Comparison of ENCODE assay signal across 6 mouse cellular contexts in genomic region chr4:146739775-146740174, GRCm38 (mm10).
A peak's percentile ranks its signal among the peaks of the same experiment; 100 is the strongest.
DNase-seq lines count a peak whose midpoint lies in the region; ATAC-seq and TF ChIP-seq lines count a peak whose summit lies in the region.
"Not testable (repeated sequence)": the region's sequence is repeated elsewhere in the genome, so short reads cannot be mapped to it uniquely, and the experiment has no call there.

No protein-coding gene starts in this region.

- not testable (repeated sequence) for H3K9ac ChIP-seq in forebrain, embryonic 11.5 days (ENCODE audit: low read length); limb, embryonic 11.5 days (ENCODE audit: low read length); liver, postnatal 0 days (replicated peaks); midbrain, embryonic 11.5 days (ENCODE audit: low read length)

- H3K27ac ChIP-seq in forebrain, embryonic 11.5 days (ENCODE audit: low read depth, low read length); heart, embryonic 10.5 days; limb, embryonic 11.5 days (replicated peaks; ENCODE audit: low read depth, low read length); liver, postnatal 0 days (ENCODE audit: low read depth); midbrain, embryonic 11.5 days (ENCODE audit: low read depth, low read length): not testable (repeated sequence)

- not testable (repeated sequence) for H3K27me3 ChIP-seq in forebrain, embryonic 11.5 days (ENCODE audit: control insufficient read depth, insufficient read depth, low read length); heart, embryonic 10.5 days (ENCODE audit: insufficient read depth, poor library complexity, severe bottlenecking); limb, embryonic 11.5 days (ENCODE audit: control insufficient read depth, insufficient read depth, low read length); liver, postnatal 0 days (ENCODE audit: insufficient read depth, low read length); midbrain, embryonic 11.5 days (ENCODE audit: control insufficient read depth, insufficient read depth, low read length)

- not testable (repeated sequence) for H3K4me2 ChIP-seq in forebrain, embryonic 11.5 days (ENCODE audit: low read depth, low read length, severe bottlenecking); limb, embryonic 11.5 days (ENCODE audit: low read depth, severe bottlenecking); liver, postnatal 0 days (ENCODE audit: low read depth, low read length); midbrain, embryonic 11.5 days

- TF ChIP-seq CTCF in liver, postnatal 0 days (IDR thresholded peaks at IDR 0.05; ENCODE audit: low read depth), result not testable (repeated sequence)

- not testable (repeated sequence) for ATAC-seq in forebrain, embryonic 11.5 days (replicated peaks; ENCODE audit: low FRiP score); limb, embryonic 11.5 days (ENCODE audit: insufficient number of reproducible peaks, low FRiP score, low TSS enrichment, low read depth); liver, postnatal 0 days; midbrain, embryonic 11.5 days (ENCODE audit: low FRiP score)

- WGBS in forebrain, embryonic 11.5 days, result 87% methylated on average over 2 of the region's 2 CpGs
- whole genome bisulfite sequencing in heart, embryonic 10.5 days, result 88% methylated on average over 2 of the region's 2 CpGs
- WGBS in limb, embryonic 11.5 days, result 92% methylated on average over 2 of the region's 2 CpGs
- 80% methylated on average over 2 of the region's 2 CpGs for WGBS in liver, postnatal 0 days (ENCODE audit: insufficient replicate concordance)
- 96% methylated on average over 2 of the region's 2 CpGs for WGBS in midbrain, embryonic 11.5 days

- TF ChIP-seq EP300 in liver, postnatal 0 days (IDR thresholded peaks at IDR 0.05; ENCODE audit: low read depth), result not testable (repeated sequence)

- H3K4me1 ChIP-seq in forebrain, embryonic 11.5 days (replicated peaks; ENCODE audit: control insufficient read depth, insufficient read depth, low read length); heart, embryonic 10.5 days; limb, embryonic 11.5 days (ENCODE audit: control insufficient read depth, insufficient read depth, low read length); liver, postnatal 0 days (ENCODE audit: insufficient read depth); midbrain, embryonic 11.5 days (ENCODE audit: control insufficient read depth, insufficient read depth, low read length): not testable (repeated sequence)

- peaks cover 24% of the 10 kb centered on the region for H3K9me3 ChIP-seq in forebrain, embryonic 11.5 days (ENCODE audit: control insufficient read depth, low read length)
- peaks cover 35% of the 10 kb centered on the region for H3K9me3 ChIP-seq in heart, embryonic 10.5 days
- H3K9me3 ChIP-seq in limb, embryonic 11.5 days (ENCODE audit: control insufficient read depth, low read length); liver, postnatal 0 days (ENCODE audit: low read length): not testable (repeated sequence)
- H3K9me3 ChIP-seq in midbrain, embryonic 11.5 days (ENCODE audit: control insufficient read depth, low read length), result peaks cover 30% of the 10 kb centered on the region

- H3K36me3 ChIP-seq in forebrain, embryonic 11.5 days (ENCODE audit: control insufficient read depth, insufficient read depth, low read length); heart, embryonic 10.5 days; limb, embryonic 11.5 days (ENCODE audit: control insufficient read depth, insufficient read depth, low read length); liver, postnatal 0 days (replicated peaks; ENCODE audit: insufficient read depth, low read length); midbrain, embryonic 11.5 days (ENCODE audit: control insufficient read depth, insufficient read depth, low read length): not testable (repeated sequence)

- not testable (repeated sequence) for H3K4me3 ChIP-seq in forebrain, embryonic 11.5 days (ENCODE audit: low read depth, low read length); heart, embryonic 10.5 days; limb, embryonic 11.5 days (ENCODE audit: low read depth, low read length); liver, postnatal 0 days (ENCODE audit: low read depth, low read length); midbrain, embryonic 11.5 days (ENCODE audit: low read depth, low read length)

- peak; percentile 1 for DNase-seq in NIH3T3 (ENCODE audit: low read depth)
- DNase-seq in forebrain, embryonic 11.5 days (ENCODE audit: low spot score), result peak; percentile 50
- DNase-seq in heart, embryonic 10.5 days (ENCODE audit: low spot score), result peak; percentile 77
- peak; percentile 18 for DNase-seq in limb, embryonic 11.5 days (ENCODE audit: low spot score)
- DNase-seq in liver, postnatal 0 days, result peak; percentile 12
- peak; percentile 60 for DNase-seq in midbrain, embryonic 11.5 days (ENCODE audit: low spot score, missing footprints)

Comparison
In these comparisons a context has a peak if more than half of its experiments do, and no peak if none do; other contexts are left out.
1. DNase-seq: peak in every context shown above with its lines; median percentile 77 in heart, embryonic 10.5 days; 60 in midbrain, embryonic 11.5 days; 50 in forebrain, embryonic 11.5 days; 18 in limb, embryonic 11.5 days; 12 in liver, postnatal 0 days; 1 in NIH3T3.